Mouse (Mus musculus): ENCODE measurements at regions not wholly inside any gene's neighbourhood (a gene's known extent, or its start where the extent isn't known, plus 50 kb on each side); places are given as distances from the start of the nearest gene placed in this dataset.

DNA sequence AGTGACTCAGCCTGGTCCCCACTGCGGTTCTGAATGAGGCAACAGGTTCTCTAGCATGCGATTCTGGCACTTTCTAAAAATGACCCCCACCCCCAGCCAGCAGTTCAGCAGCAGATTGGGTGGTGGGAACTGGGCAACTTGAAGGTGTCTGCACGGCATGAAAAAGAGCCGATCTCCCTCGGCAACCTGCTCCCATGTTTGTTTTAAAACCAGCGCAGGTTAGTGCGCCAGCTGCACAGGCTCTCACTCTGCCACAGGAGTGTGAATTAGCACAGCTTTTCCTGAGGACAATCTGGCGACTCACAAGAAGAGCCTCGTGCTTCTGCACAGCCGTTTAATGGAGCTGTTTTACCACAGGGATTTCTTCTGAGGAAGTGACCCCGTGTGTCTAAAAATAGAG, 120.4 kb upstream of the Ctbp2 start:
- TF ChIP-seq CTCF (IDR thresholded peaks at IDR 0.05; ENCODE audit: control insufficient read depth, insufficient read depth, low read length) = no peak
- no peak for TF ChIP-seq POLR2A (IDR thresholded peaks at IDR 0.05; ENCODE audit: borderline replicate concordance, control insufficient read depth, low read depth, low read length)

Data from bone marrow, adult 2 months (tissue).